Mouse (Mus musculus) olfactory bulb, adult 2 months (tissue): ENCODE results near the gene Tnks1bp1.

Experiments used
- CTCF ChIP-seq: fragments of 200-500 bp; IDR thresholded peaks from 2 replicates; pipeline ENCODE4 v1.5.1; 2012; ENCODE audit warnings: low read depth, mild to moderate bottlenecking, low read length, moderate library complexity; ENCODE audit not compliant: insufficient read depth
- POLR2A ChIP-seq: fragments of 200-500 bp; IDR thresholded peaks from 2 replicates; pipeline ENCODE4 v1.6.1; 2012; ENCODE audit warnings: mild to moderate bottlenecking, low read depth, low read length, moderate library complexity; ENCODE audit not compliant: insufficient read depth

- TF ChIP-seq POLR2A (no peak), CTCF (no peak)
These were observed 38.6 kb upstream of the Tnks1bp1 start for GRCm38 (mm10) chr2:85009212-85009611.
